Mouse (Mus musculus) liver, embryonic 14.5 days (tissue): ENCODE data around the gene Gm14085. TPM values are rescaled to one million over a fixed set of nuclear protein-coding genes. Genes with fewer than 3 reads are reported as not detected.
"Not testable (repeated sequence)": the region's sequence is repeated elsewhere in the genome, so short reads cannot be mapped to it uniquely, and the experiment has no call there.

Experiments used
- ATAC-seq: fragments of 200-750 bp; cut with Nextera tagmentation; 2 replicates; pipeline ENCODE4 v1.8.0; 2017; ENCODE audit warnings: moderate number of reproducible peaks, mild to moderate bottlenecking, moderate library complexity; ENCODE audit not compliant: insufficient read depth
- DNase-seq, 3 experiments: peaks; one replicate each; pipeline ENCODE4 v3.0.0-alpha.2; 2012 to 2013; ENCODE audit warnings: low read depth in 3 of 3, low spot score in 3 of 3
- H3K27ac ChIP-seq: fragments of 300-500 bp; sonication (generic); 2 replicates; pipeline ENCODE4 v1.5.1; 2014; ENCODE audit warnings: moderate library complexity, mild to moderate bottlenecking, control low read depth, inconsistent platforms
- H3K27me3 ChIP-seq: fragments of 300-500 bp; sonication (generic); 2 replicates; pipeline ENCODE4 v1.6.1; 2014; ENCODE audit warnings: mild to moderate bottlenecking, low read length, moderate library complexity; ENCODE audit not compliant: control insufficient read depth, insufficient read depth
- H3K36me3 ChIP-seq: fragments of 300-500 bp; sonication (generic); replicated peaks from 2 replicates; pipeline ENCODE4 v1.6.1; 2014; ENCODE audit warnings: low read depth; ENCODE audit not compliant: control insufficient read depth, insufficient read depth
- H3K4me1 ChIP-seq, 2 experiments: fragments of 200-500 bp in 1 of 2; fragments of 300-500 bp in 1 of 2; sonication (generic) in 1 of 2; replicated peaks; 2 replicates each; pipeline ENCODE4 v1.6.1; 2012 to 2014; ENCODE audit warnings: antibody characterized with exemption in 1 of 2, inconsistent platforms in 1 of 2, low read length in 1 of 2; ENCODE audit not compliant: control insufficient read depth in 2 of 2, insufficient read depth in 2 of 2
- H3K4me2 ChIP-seq: fragments of 300-500 bp; sonication (generic); 2 replicates; pipeline ENCODE4 v1.6.1; 2014; ENCODE audit warnings: low read depth, mild to moderate bottlenecking, control low read depth, moderate library complexity
- H3K4me3 ChIP-seq, 2 experiments: fragments of 200-500 bp in 1 of 2; fragments of 300-500 bp in 1 of 2; sonication (generic) in 1 of 2; 2 replicates each; pipeline ENCODE4 v1.5.1; 2012 to 2014; ENCODE audit warnings: low read depth in 2 of 2, low read length in 2 of 2, mild to moderate bottlenecking in 2 of 2, control low read depth in 1 of 2, inconsistent platforms in 1 of 2, moderate library complexity in 1 of 2; ENCODE audit not compliant: insufficient read depth in 1 of 2
- H3K9ac ChIP-seq: fragments of 300-500 bp; sonication (generic); replicated peaks from 2 replicates; pipeline ENCODE4 v1.6.1; 2014; ENCODE audit warnings: mild to moderate bottlenecking, control low read depth, moderate library complexity
- H3K9me3 ChIP-seq: fragments of 300-500 bp; sonication (generic); 2 replicates; pipeline ENCODE4 v1.6.1; 2016; ENCODE audit warnings: low read length, mixed read lengths; ENCODE audit not compliant: control insufficient read depth
- CTCF ChIP-seq: IDR thresholded peaks from 2 replicates; pipeline ENCODE4 v1.5.1; 2016; ENCODE audit warnings: antibody characterized with exemption, low read depth, control low read depth
- EP300 ChIP-seq: IDR thresholded peaks from 2 replicates; pipeline ENCODE4 v1.6.1; 2016; ENCODE audit warnings: antibody characterized with exemption, low read depth
- WGBS: fragments of 180-500 bp; shearing (Covaris S2); extraction: QIAGEN DNeasy Blood & Tissue Kit; methylation state at CpG from one replicate; pipeline ENCODE4 v1.1.7; 2014; ENCODE audit not compliant: insufficient replicate concordance; 5-methylcytosine and 5-hydroxymethylcytosine counted together
- polyA plus RNA-seq, 2 experiments: library from polyadenylated mRNA; depleted of rRNA in 1 of 2; stranded (reverse) in 1 of 2; unstranded in 1 of 2; fragments of >200 nt; fragmentation: Nextera tagmentation in 1 of 2; extraction: Ambion mirVana in 1 of 2; gene quantifications; 2 replicates each; pipeline versions ENCODE4 v1.2.1 to v1.2.3; 2012 to 2014

The Gm14085 gene
- polyA plus RNA-seq, 2 experiments: not detected

GRCm38 (mm10) chr2:122452426-122452825, 32.3 kb upstream of the Gm14085 start:
- WGBS: 24% methylated on average over 2 of the region's 2 CpGs
- Histone ChIP-seq H3K36me3 (no peaks in the 10 kb centered on the region), H3K27me3 (no peaks in the 10 kb centered on the region), H3K9ac (no peak overlapping the region), H3K9me3 (no peaks in the 10 kb centered on the region), H3K27ac (no peak overlapping the region), H3K4me1 (no peaks in the 10 kb centered on the region), H3K4me2 (no peak overlapping the region), H3K4me3 (no peak overlapping the region)
- ATAC-seq (no peak), DNase-seq (no peak)
- TF ChIP-seq EP300: no peak
- TF ChIP-seq CTCF: no peak

- H3K9ac ChIP-seq: no peak overlapping the region
- peak overlapping the region; percentile 80 for H3K4me2 ChIP-seq
- TF ChIP-seq CTCF (no peak), EP300 (no peak)
- H3K4me1 ChIP-seq: peaks cover 0 to 5% of the 10 kb centered on the region in 2 experiments; a peak in 1 of 4 replicates
- H3K4me3 ChIP-seq: peak overlapping the region; percentile 34 to 54; a peak in 2 of 4 replicates
- H3K27me3 ChIP-seq: no peaks in the 10 kb centered on the region; the same call in 1 of the 2 replicates
- ATAC-seq (no peak), DNase-seq (no peak)
- H3K36me3 ChIP-seq: no peaks in the 10 kb centered on the region
- WGBS: 29% methylated on average over 11 of the region's 11 CpGs
- no peaks in the 10 kb centered on the region for H3K9me3 ChIP-seq
- H3K27ac ChIP-seq: no peak overlapping the region
Measured at GRCm38 (mm10) chr2:122466901-122467300, 17.8 kb upstream of the Gm14085 start.

DNA sequence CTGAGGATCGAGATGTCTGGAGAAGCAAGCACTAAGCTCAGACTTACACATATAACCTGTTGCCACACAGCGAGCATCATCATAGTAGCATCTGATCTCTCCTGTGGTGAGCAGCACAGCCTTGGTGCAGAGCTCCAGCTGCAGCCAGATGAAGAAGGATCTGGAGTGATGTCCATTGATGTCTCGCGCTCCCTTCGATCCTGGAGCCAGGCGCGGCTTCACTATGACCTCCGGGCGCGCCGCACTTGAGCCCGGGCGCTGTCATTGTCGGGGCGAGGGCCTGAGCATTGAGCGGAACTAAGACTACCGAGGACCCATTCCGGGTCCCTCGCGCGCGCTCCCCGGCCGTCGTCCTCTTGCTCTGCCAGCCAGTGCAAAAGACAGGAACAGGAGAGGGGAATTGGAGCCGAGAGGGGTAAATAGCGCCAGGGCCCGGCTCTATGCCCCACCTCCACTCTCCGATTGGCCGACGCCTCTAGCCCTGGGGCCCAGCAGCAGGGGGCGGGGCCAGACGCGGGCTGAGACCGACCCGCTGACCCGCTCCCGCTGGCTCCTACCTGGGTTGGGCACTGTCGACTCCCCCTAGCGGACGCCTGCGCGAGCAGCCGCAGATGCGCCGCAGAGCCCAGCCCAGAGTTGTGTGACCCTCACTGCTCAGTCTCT, 17.3 kb upstream of the Gm14085 start:
- WGBS: 1% methylated on average over 39 of the region's 46 CpGs

DNA sequence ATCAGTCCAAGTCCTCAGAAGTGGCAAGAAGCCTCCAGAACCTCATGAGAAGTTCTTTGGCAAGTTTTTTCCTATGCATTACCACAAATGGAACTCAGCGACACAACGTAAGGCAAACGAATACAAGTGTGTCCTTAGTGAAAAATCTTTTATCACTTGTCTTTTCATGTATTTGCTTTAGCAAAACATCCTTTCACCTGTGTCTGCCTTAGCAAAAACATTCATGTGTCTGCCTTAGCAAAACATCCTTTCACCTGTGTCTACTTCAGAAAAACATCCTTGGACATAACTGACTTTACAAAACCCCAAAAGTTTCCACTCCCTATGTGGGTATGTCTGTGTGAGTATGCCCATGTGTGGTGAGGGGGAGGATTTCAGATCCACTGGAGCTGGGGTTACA, 15.5 kb upstream of the Gm14085 start:
- Histone ChIP-seq H3K27me3 (no peaks in the 10 kb centered on the region), H3K36me3 (no peaks in the 10 kb centered on the region), H3K4me1 (peaks cover 0 to 5% of the 10 kb centered on the region in 2 experiments; a peak in 1 of 4 replicates), H3K27ac (no peak overlapping the region), H3K9ac (no peak overlapping the region), H3K4me3 (no peak overlapping the region), H3K4me2 (no peak overlapping the region), H3K9me3 (no peaks in the 10 kb centered on the region)
- WGBS: 73% methylated on average over 3 of the region's 3 CpGs
- ATAC-seq (no peak), DNase-seq (no peak)
- TF ChIP-seq CTCF (no peak), EP300 (no peak)

More for the DNA sequence above, 17.3 kb upstream of the Gm14085 start:
- no peaks in the 10 kb centered on the region; the same call in 1 of the 2 replicates for H3K27me3 ChIP-seq
- DNase-seq (peak; percentile 71 to 76 (median 75)), ATAC-seq (peak; percentile 100)
- H3K9me3 ChIP-seq: no peaks in the 10 kb centered on the region
- H3K9ac ChIP-seq: 0 out of 2 replicates have a peak overlapping the region, but pooled peaks have one; percentile 29
- TF ChIP-seq CTCF: peak; percentile 88
- TF ChIP-seq EP300: no peak
- H3K36me3 ChIP-seq: no peaks in the 10 kb centered on the region
- peak overlapping the region; percentile 34 to 54 for H3K4me3 ChIP-seq
- H3K4me2 ChIP-seq: peak overlapping the region; percentile 80
- H3K4me1 ChIP-seq: peaks cover 0 to 5% of the 10 kb centered on the region in 2 experiments; a peak in 1 of 4 replicates
- no peak overlapping the region for H3K27ac ChIP-seq

DNA sequence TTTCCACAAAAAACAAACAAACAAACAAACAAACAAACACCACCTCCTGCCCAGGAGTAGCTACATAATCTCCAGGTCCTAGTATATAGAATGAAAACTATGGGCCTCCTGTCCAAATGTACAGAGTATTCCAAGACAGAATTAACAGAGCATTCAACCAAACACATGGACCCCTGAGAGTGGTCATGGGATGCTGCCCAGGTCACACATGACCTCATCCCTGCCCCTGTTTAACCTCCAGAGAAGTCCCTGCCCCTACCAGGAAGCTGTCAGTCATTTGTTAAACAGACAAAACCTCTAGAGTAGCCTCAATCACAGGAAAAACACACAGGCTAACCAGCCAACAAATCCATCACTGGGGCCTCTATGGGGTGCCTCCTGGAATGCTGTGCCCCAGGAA, 8.2 kb upstream of the Gm14085 start:
- Histone ChIP-seq H3K4me1 (no peaks in the 10 kb centered on the region), H3K36me3 (no peaks in the 10 kb centered on the region), H3K27ac (no peak overlapping the region), H3K9ac (no peak overlapping the region), H3K4me3 (no peak overlapping the region), H3K9me3 (no peaks in the 10 kb centered on the region), H3K27me3 (no peaks in the 10 kb centered on the region), H3K4me2 (no peak overlapping the region)
- ATAC-seq (no peak), DNase-seq (no peak)
- TF ChIP-seq CTCF (no peak), EP300 (no peak)

GRCm38 (mm10) chr2:122483787-122484186, 954 bp upstream of the Gm14085 start:
- H3K9me3 ChIP-seq, H3K4me1 ChIP-seq, DNase-seq, H3K27me3 ChIP-seq, H3K4me2 ChIP-seq, H3K4me3 ChIP-seq, H3K27ac ChIP-seq, H3K36me3 ChIP-seq, H3K9ac ChIP-seq, ATAC-seq: not testable (repeated sequence)
- WGBS: 35% methylated on average over 1 of the region's 1 CpGs

GRCm38 (mm10) chr2:122485654-122486053, 913 bp downstream of the Gm14085 start:
- not testable (repeated sequence) for H3K27ac ChIP-seq, H3K4me1 ChIP-seq, H3K27me3 ChIP-seq, DNase-seq, H3K36me3 ChIP-seq, H3K4me3 ChIP-seq, H3K9ac ChIP-seq, H3K9me3 ChIP-seq, ATAC-seq, H3K4me2 ChIP-seq
- 0% methylated on average over 1 of the region's 3 CpGs for WGBS

GRCm38 (mm10) chr2:122486122-122486521, 1.4 kb downstream of the Gm14085 start:
- not testable (repeated sequence) for H3K9me3 ChIP-seq, H3K4me2 ChIP-seq, H3K4me1 ChIP-seq, ATAC-seq, H3K36me3 ChIP-seq, H3K4me3 ChIP-seq, H3K27me3 ChIP-seq, H3K9ac ChIP-seq, H3K27ac ChIP-seq, DNase-seq
